Mouse (Mus musculus) lung, adult 2 months (tissue): Measurements from ENCODE around the gene Ndufa3.

Experiments
- CTCF ChIP-seq: fragments of 200-500 bp; IDR thresholded peaks from 2 replicates; pipeline ENCODE4 v1.5.1; 2011; ENCODE audit warnings: mild to moderate bottlenecking, low read length, control low read depth; ENCODE audit not compliant: insufficient read depth
- POLR2A ChIP-seq: fragments of 200-500 bp; IDR thresholded peaks from 2 replicates; pipeline ENCODE4 v1.6.1; 2011; ENCODE audit warnings: low read depth, mild to moderate bottlenecking, control low read depth, low read length, borderline replicate concordance; ENCODE audit errors: extremely low read depth

GRCm38 (mm10) chr7:3646641-3647040 is 29.5 kb downstream of the Ndufa3 start:
- no peak for TF ChIP-seq CTCF
- TF ChIP-seq POLR2A = no peak
